Comparison of ENCODE assay signal across 1 mouse cellular context in the genomic region with DNA sequence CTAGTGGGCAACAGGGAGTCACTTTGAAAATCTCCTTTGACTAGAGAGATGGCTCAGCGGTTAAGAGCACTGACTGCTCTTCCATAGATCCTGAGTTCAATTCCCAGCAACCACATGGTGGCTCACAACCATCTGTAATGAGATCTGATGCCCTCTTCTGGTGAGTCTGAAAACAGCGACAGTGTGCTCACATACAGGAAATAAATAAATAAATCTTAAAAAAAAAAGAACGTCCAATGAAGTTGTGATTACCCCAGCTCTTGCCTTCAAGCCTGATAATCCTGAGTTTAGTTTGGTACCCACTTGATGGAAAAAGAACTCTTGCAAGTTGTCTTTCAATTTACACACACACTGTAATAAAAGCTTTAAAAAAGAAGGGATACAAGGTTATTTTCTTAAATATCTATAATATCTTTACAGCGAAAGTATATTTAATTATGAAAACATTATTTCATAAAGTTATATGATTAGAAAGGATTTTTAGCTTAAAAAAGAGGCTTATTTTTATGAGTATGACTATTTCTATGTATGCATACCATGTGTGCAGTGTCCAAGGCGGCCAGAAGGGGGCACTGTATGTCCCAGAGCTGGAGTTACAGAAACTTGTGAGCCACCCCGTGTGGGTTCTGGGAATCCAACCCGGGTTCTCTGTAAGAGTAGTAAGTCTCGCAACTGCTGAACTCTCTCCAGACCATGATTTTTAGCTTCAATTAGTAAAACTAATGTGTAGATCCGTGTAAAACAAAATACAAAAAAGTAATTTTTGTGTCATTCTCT.
TF ChIP-seq lines count a peak whose summit lies in the region.

No protein-coding gene starts in this region.

TF ChIP-seq in ES-E14, 5 proteins besides CTCF, POLR2A, EP300 and RAD21 (continued from another document):
- no peak for TF ChIP-seq MAFK (IDR thresholded peaks at IDR 0.05; ENCODE audit: insufficient read depth, low read depth, low read length)
- TF ChIP-seq ZNF384 (IDR thresholded peaks at IDR 0.05; ENCODE audit: low read depth, low read length): peak; percentile 72
- no peak for TF ChIP-seq ZC3H11A (IDR thresholded peaks at IDR 0.05; ENCODE audit: borderline replicate concordance, low read depth, low read length)
- TF ChIP-seq CHD2 (IDR thresholded peaks at IDR 0.05; ENCODE audit: low read depth, low read length): no peak
